Mouse (Mus musculus): ENCODE results near the gene Fermt2. TPM values are rescaled to one million over a fixed set of nuclear protein-coding genes. Genes with fewer than 3 reads are reported as not detected.

Fermt2 gene
- polyA plus RNA-seq, 1 experiment from 2014 or later, result 61.9 TPM

DNA sequence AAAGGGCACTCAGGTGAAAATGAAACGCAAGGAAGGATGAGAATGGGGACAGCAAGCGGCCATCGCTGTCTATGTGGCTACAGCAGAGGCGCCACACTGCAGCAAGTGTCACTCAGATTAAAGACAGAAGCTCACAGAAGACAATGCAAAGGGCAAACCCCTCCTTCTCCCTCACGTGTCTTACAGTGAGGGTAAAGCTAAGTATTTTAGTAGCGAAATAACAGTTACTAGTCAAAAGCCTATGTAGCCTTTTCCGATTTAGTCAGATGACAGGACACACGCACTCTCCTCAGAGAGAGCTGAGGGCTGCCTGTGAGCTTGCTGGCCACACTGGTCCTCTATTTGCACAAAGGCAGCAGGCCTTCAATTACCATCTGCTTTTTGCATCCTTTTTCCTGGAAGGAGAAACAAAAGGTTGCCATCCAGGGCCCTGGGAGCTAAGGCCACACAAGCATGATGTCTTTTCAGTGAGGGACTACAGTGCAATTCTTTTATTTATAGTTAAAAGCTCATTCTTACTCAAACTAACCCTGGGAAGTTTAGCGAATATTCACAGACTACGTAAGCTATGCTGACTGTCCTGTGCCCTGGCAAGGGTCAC lies 66.9 kb downstream of the Fermt2 start:
- 72% methylated on average over 10 of the region's 10 CpGs for whole genome bisulfite sequencing
- Histone ChIP-seq H3K4me2 (no peak overlapping the region), H3K4me1 (replicated peaks; ENCODE audit: control insufficient read depth, insufficient read depth, low read length) (peaks cover 10% of the 10 kb centered on the region), H3K27ac (ENCODE audit: low read depth, low read length) (peak overlapping the region; percentile 64; the same call in 1 of the 2 replicates), H3K9ac (ENCODE audit: low read depth, low read length) (no peak overlapping the region), H3K9me3 (ENCODE audit: control insufficient read depth, low read length) (no peaks in the 10 kb centered on the region), H3K27me3 (replicated peaks; ENCODE audit: control insufficient read depth, insufficient read depth, low read length) (no peaks in the 10 kb centered on the region), H3K4me3 (ENCODE audit: low read depth, low read length) (no peak overlapping the region), H3K36me3 (ENCODE audit: control insufficient read depth, insufficient read depth, low read length) (peaks cover 19% of the 10 kb centered on the region)
- DNase-seq (ENCODE audit: low spot score), result no peak
- ATAC-seq (replicated peaks; ENCODE audit: low FRiP score), result no peak

DNA sequence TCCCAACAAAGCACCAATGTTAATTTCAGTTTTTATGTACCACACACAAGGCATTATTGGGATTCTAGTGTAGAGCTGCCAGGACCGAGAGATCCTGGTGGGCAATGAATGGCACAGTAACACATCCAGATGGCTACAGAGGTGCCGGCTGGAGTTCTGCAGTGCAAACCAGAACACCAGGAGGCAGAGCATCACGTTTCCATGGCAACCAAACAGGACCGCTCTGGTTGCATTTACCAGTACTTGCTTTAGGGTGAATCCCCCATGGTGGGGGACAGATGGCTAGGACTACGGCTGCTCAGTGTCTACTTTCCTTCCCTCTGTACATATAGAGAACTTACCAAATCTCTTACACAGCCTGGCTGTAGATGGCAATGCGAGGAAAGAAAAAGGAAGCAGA lies 67.5 kb downstream of the Fermt2 start:
- 64% methylated on average over 6 of the region's 6 CpGs for WGBS

DNA sequence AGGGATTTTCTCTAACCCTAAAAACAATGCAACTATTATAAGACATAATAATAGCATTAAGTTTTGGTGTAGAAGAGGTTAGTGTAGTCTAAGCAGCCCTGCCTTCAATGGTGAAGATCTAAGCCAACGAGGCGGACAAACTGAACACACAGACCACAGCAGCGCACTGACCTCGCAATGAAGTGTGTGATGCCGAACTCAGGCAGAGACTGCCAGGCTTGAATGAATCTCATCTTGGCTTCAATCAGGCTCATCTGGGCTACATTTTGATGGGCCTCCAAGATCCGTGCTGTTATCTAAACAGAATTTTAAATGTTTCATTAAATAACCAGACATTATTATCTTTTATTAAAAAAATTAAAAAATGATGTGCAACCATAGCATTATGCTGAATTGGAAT lies 68.0 kb downstream of the Fermt2 start:
- peaks cover 16% of the 10 kb centered on the region for H3K36me3 ChIP-seq (ENCODE audit: control insufficient read depth, insufficient read depth, low read length)
- H3K9ac ChIP-seq (ENCODE audit: low read depth, low read length), result no peak overlapping the region
- ATAC-seq (replicated peaks; ENCODE audit: low FRiP score) (no peak), DNase-seq (ENCODE audit: low spot score) (no peak)
- no peak overlapping the region for H3K27ac ChIP-seq (ENCODE audit: low read depth, low read length)
- no peaks in the 10 kb centered on the region for H3K27me3 ChIP-seq (replicated peaks; ENCODE audit: control insufficient read depth, insufficient read depth, low read length)
- H3K4me2 ChIP-seq, result no peak overlapping the region
- 91% methylated on average over 6 of the region's 6 CpGs for WGBS
- H3K4me3 ChIP-seq (ENCODE audit: low read depth, low read length), result no peak overlapping the region
- H3K4me1 ChIP-seq (replicated peaks; ENCODE audit: control insufficient read depth, insufficient read depth, low read length), result peaks cover 14% of the 10 kb centered on the region
- H3K9me3 ChIP-seq (ENCODE audit: control insufficient read depth, low read length), result no peaks in the 10 kb centered on the region

More for the DNA sequence above, 67.5 kb downstream of the Fermt2 start:
- Histone ChIP-seq H3K4me2 (no peak overlapping the region), H3K4me1 (replicated peaks; ENCODE audit: control insufficient read depth, insufficient read depth, low read length) (peaks cover 10% of the 10 kb centered on the region), H3K9ac (ENCODE audit: low read depth, low read length) (no peak overlapping the region), H3K27me3 (replicated peaks; ENCODE audit: control insufficient read depth, insufficient read depth, low read length) (no peaks in the 10 kb centered on the region), H3K4me3 (ENCODE audit: low read depth, low read length) (no peak overlapping the region), H3K9me3 (ENCODE audit: control insufficient read depth, low read length) (no peaks in the 10 kb centered on the region), H3K27ac (ENCODE audit: low read depth, low read length) (no peak overlapping the region), H3K36me3 (ENCODE audit: control insufficient read depth, insufficient read depth, low read length) (peaks cover 16% of the 10 kb centered on the region)
- DNase-seq (ENCODE audit: low spot score) (no peak), ATAC-seq (replicated peaks; ENCODE audit: low FRiP score) (no peak)

DNA sequence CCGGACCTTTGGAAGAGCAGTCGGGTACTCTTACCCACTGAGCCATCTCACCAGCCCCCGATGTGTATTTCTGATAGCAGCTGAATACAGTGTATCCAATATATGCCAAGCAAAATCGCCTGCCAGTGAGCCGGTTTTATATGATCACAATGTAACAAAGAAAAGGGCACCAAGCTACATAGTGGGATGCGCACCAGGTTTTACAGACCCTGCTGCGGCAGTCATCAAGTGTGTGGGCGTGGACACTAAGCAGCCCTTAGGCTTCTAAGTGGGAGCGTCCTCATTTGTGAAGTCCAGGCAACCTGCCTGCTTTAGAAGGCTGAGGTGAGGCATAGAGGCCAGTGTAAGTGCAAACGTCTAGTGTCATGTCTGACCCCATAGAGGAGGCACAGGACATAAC lies 69.4 kb downstream of the Fermt2 start:
- 88% methylated on average over 10 of the region's 10 CpGs for WGBS
- ATAC-seq (replicated peaks; ENCODE audit: low FRiP score) (no peak), DNase-seq (ENCODE audit: low spot score) (no peak)
- Histone ChIP-seq H3K4me1 (replicated peaks; ENCODE audit: control insufficient read depth, insufficient read depth, low read length) (peaks cover 18% of the 10 kb centered on the region), H3K36me3 (ENCODE audit: control insufficient read depth, insufficient read depth, low read length) (peaks cover 16% of the 10 kb centered on the region), H3K27me3 (replicated peaks; ENCODE audit: control insufficient read depth, insufficient read depth, low read length) (no peaks in the 10 kb centered on the region), H3K27ac (ENCODE audit: low read depth, low read length) (no peak overlapping the region), H3K4me3 (ENCODE audit: low read depth, low read length) (no peak overlapping the region), H3K9me3 (ENCODE audit: control insufficient read depth, low read length) (no peaks in the 10 kb centered on the region), H3K9ac (ENCODE audit: low read depth, low read length) (no peak overlapping the region), H3K4me2 (no peak overlapping the region)

DNA sequence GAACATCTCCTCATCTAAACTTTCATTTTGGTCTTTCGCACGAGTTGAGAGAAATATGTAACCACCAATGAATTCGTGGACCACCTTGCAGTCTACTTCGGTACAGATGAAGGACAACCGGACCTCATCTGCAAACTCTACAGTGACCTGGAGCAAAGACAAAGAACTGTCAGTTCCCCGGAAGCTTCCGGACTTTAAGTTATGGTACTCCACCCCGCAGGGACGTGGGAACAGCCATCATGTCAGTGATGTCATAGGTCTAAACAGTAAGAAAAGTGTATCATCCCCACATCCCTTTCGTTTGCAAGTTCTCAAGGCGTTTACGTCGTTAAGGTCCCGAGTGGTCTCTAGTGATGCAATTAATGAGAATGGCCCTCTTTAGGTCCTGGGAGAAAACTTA lies 70.0 kb downstream of the Fermt2 start:
- WGBS, result 92% methylated on average over 14 of the region's 14 CpGs
- Histone ChIP-seq H3K4me1 (replicated peaks; ENCODE audit: control insufficient read depth, insufficient read depth, low read length) (peaks cover 18% of the 10 kb centered on the region), H3K9me3 (ENCODE audit: control insufficient read depth, low read length) (no peaks in the 10 kb centered on the region), H3K27me3 (replicated peaks; ENCODE audit: control insufficient read depth, insufficient read depth, low read length) (no peaks in the 10 kb centered on the region), H3K4me3 (ENCODE audit: low read depth, low read length) (no peak overlapping the region), H3K36me3 (ENCODE audit: control insufficient read depth, insufficient read depth, low read length) (peaks cover 15% of the 10 kb centered on the region), H3K27ac (ENCODE audit: low read depth, low read length) (no peak overlapping the region), H3K4me2 (no peak overlapping the region), H3K9ac (ENCODE audit: low read depth, low read length) (no peak overlapping the region)
- ATAC-seq (replicated peaks; ENCODE audit: low FRiP score) (no peak), DNase-seq (ENCODE audit: low spot score) (no peak)

DNA sequence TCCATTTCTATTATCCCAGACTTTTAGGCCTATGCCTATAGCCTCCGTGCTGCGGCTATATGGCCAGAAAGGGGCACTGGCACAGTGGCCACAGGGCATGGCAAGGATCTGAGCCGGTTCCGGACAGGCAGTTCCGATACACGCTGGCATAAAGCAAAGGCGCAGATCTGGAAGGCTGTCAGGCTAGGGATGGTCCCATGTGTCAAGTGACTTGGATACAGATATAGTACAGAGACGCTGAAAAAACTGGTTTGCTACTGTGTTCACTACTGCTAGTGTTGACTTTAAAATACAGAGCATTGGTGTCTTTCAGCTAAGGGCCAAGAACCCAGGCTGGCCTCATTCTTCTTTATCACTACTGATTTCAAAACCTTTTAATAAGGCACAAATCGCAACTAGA lies 72.9 kb downstream of the Fermt2 start:
- Histone ChIP-seq H3K27ac (ENCODE audit: low read depth, low read length) (peak overlapping the region; percentile 67), H3K4me3 (ENCODE audit: low read depth, low read length) (no peak overlapping the region), H3K9ac (ENCODE audit: low read depth, low read length) (no peak overlapping the region), H3K4me2 (no peak overlapping the region), H3K9me3 (ENCODE audit: control insufficient read depth, low read length) (no peaks in the 10 kb centered on the region), H3K36me3 (ENCODE audit: control insufficient read depth, insufficient read depth, low read length) (peaks cover 13% of the 10 kb centered on the region), H3K27me3 (replicated peaks; ENCODE audit: control insufficient read depth, insufficient read depth, low read length) (no peaks in the 10 kb centered on the region), H3K4me1 (replicated peaks; ENCODE audit: control insufficient read depth, insufficient read depth, low read length) (peaks cover 27% of the 10 kb centered on the region)
- DNase-seq (ENCODE audit: low spot score) (no peak), ATAC-seq (replicated peaks; ENCODE audit: low FRiP score) (no peak)
- WGBS, result 75% methylated on average over 9 of the region's 9 CpGs

- H3K4me1 ChIP-seq (replicated peaks; ENCODE audit: control insufficient read depth, insufficient read depth, low read length), result peaks cover 27% of the 10 kb centered on the region
- peak overlapping the region; percentile 29; the same call in 1 of the 2 replicates for H3K27ac ChIP-seq (ENCODE audit: low read depth, low read length)
- 0% methylated on average over 1 of the region's 1 CpGs for WGBS
Measured at GRCm38 (mm10) chr14:45456502-45456846, 73.4 kb downstream of the Fermt2 start.

DNA sequence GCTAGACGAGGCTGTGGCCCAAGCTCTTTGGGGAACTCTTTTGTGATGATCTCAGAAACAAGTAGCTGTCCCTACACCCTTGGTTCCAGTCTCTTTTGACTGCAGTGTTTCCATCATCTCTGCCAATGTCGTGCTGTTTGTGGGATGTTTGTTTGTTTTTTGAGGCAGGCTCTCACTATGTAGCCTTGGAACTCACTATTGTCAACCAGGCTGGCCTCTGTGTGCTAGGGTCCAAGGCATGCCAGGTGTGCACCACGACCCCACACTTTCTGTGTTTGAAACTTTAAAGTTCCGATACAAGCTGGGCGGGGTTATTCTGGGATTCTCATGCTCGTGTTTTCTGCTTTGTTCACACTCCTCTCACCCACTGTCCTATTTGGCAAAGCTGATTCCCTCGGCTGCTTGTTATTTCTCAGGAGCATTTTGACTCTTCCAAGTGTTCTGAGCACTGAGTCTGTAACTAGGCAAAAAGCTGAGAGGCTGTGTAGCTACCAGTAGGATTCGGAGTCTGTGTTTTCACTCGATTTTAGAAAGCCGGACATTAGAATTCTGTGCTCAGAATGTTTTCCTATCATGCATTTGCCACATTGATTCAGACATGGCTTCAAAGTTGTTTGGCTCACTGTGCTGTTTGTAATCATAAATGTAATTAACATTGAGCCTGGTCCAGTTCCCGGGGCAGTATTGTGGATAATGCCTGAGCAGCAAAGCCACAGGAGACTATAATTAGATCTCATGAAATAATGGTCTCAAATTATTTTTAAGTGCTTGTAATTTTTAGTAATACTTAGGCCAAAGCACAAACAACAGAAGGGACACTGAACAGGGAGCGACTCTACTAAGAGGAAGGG lies 74.0 kb downstream of the Fermt2 start:
- Histone ChIP-seq H3K4me3 (ENCODE audit: low read depth, low read length) (no peak overlapping the region), H3K4me2 (no peak overlapping the region), H3K27ac (ENCODE audit: low read depth, low read length) (peak overlapping the region; percentile 29; the same call in 1 of the 2 replicates), H3K4me1 (replicated peaks; ENCODE audit: control insufficient read depth, insufficient read depth, low read length) (peaks cover 31% of the 10 kb centered on the region), H3K9ac (ENCODE audit: low read depth, low read length) (no peak overlapping the region), H3K9me3 (ENCODE audit: control insufficient read depth, low read length) (no peaks in the 10 kb centered on the region), H3K27me3 (replicated peaks; ENCODE audit: control insufficient read depth, insufficient read depth, low read length) (no peaks in the 10 kb centered on the region), H3K36me3 (ENCODE audit: control insufficient read depth, insufficient read depth, low read length) (peaks cover 6% of the 10 kb centered on the region; the same call in 1 of the 2 replicates)
- 62% methylated on average over 12 of the region's 12 CpGs for WGBS
- ATAC-seq (replicated peaks; ENCODE audit: low FRiP score) (no peak), DNase-seq (ENCODE audit: low spot score) (no peak)

More at GRCm38 (mm10) chr14:45456502-45456846, 73.4 kb downstream of the Fermt2 start:
- Histone ChIP-seq H3K9ac (ENCODE audit: low read depth, low read length) (no peak overlapping the region), H3K9me3 (ENCODE audit: control insufficient read depth, low read length) (no peaks in the 10 kb centered on the region), H3K4me3 (ENCODE audit: low read depth, low read length) (no peak overlapping the region), H3K4me2 (no peak overlapping the region), H3K36me3 (ENCODE audit: control insufficient read depth, insufficient read depth, low read length) (peaks cover 8% of the 10 kb centered on the region), H3K27me3 (replicated peaks; ENCODE audit: control insufficient read depth, insufficient read depth, low read length) (no peaks in the 10 kb centered on the region)
- no peak; the same call in 1 of the 2 replicates for ATAC-seq (replicated peaks; ENCODE audit: low FRiP score)
- DNase-seq (ENCODE audit: low spot score), result no peak

Measured in liver, embryonic 11.5 days (tissue).